Mouse (Mus musculus) hindbrain, embryonic 16.5 days (tissue): Measurements from ENCODE around the gene Ghrl. TPM values are rescaled to one million over a fixed set of nuclear protein-coding genes. Genes with fewer than 3 reads are reported as not detected.

ENCODE experiments used
- ATAC-seq: fragments of 200-750 bp; cut with Nextera tagmentation; 2 replicates; pipeline ENCODE4 v1.8.0; 2017; ENCODE audit warnings: moderate TSS enrichment, moderate library complexity
- H3K27ac ChIP-seq: fragments of 300-500 bp; sonication (generic); 2 replicates; pipeline ENCODE4 v1.5.1; 2014; ENCODE audit warnings: low read depth, mild to moderate bottlenecking, control low read depth, low read length, moderate library complexity
- H3K27me3 ChIP-seq: fragments of 300-500 bp; sonication (generic); replicated peaks from 2 replicates; pipeline ENCODE4 v1.6.1; 2014; ENCODE audit warnings: low read length; ENCODE audit not compliant: control insufficient read depth, insufficient read depth
- H3K36me3 ChIP-seq: fragments of 300-500 bp; sonication (generic); 2 replicates; pipeline ENCODE4 v1.6.1; 2014; ENCODE audit warnings: mild to moderate bottlenecking, low read length, moderate library complexity, mixed read lengths; ENCODE audit not compliant: control insufficient read depth, insufficient read depth
- H3K4me1 ChIP-seq: fragments of 300-500 bp; sonication (generic); 2 replicates; pipeline ENCODE4 v1.6.1; 2014; ENCODE audit warnings: low read depth, low read length; ENCODE audit not compliant: control insufficient read depth, insufficient read depth
- H3K4me2 ChIP-seq: fragments of 300-500 bp; sonication (generic); 2 replicates; pipeline ENCODE4 v1.6.1; 2014; ENCODE audit warnings: mild to moderate bottlenecking, low read length, control low read depth, moderate library complexity
- H3K4me3 ChIP-seq: fragments of 300-500 bp; sonication (generic); 2 replicates; pipeline ENCODE4 v1.5.1; 2014; ENCODE audit warnings: mild to moderate bottlenecking, low read length, control low read depth, moderate library complexity
- H3K9ac ChIP-seq: fragments of 300-500 bp; sonication (generic); 2 replicates; pipeline ENCODE4 v1.6.1; 2014; ENCODE audit warnings: low read depth, mild to moderate bottlenecking, control low read depth, low read length, moderate library complexity
- H3K9me3 ChIP-seq: fragments of 300-500 bp; sonication (generic); 2 replicates; pipeline ENCODE4 v1.6.1; 2014; ENCODE audit warnings: mild to moderate bottlenecking, low read length, moderate library complexity; ENCODE audit not compliant: control insufficient read depth
- WGBS: fragments of 180-500 bp; shearing (Covaris S2); extraction: QIAGEN DNeasy Blood & Tissue Kit; methylation state at CpG from one replicate; pipeline ENCODE4 v1.1.7; 2014; 5-methylcytosine and 5-hydroxymethylcytosine counted together
- polyA plus RNA-seq: library from polyadenylated mRNA; unstranded; fragments of >200 nt; fragmentation: Nextera tagmentation; extraction: Ambion mirVana; gene quantifications from 2 replicates; pipeline ENCODE4 v1.2.1, GENCODE M21; 2015

Gene Ghrl
- polyA plus RNA-seq: 0.93 and 1.2 TPM in 2 replicates

GRCm38 (mm10) chr6:113719878-113720277 is at the start of gene Ghrl:
TSS of gene Ghrl (minus strand) at chr6:113719880.
- no peak for ATAC-seq
- Histone ChIP-seq H3K27me3 (no peaks in the 10 kb centered on the region), H3K9me3 (no peaks in the 10 kb centered on the region), H3K27ac (no peak within 1 kb of the TSS), H3K9ac (no peak within 1 kb of the TSS), H3K4me3 (no peak within 1 kb of the TSS), H3K4me1 (no peaks in the 10 kb centered on the region), H3K4me2 (no peak within 1 kb of the TSS), H3K36me3 (peaks cover 14% of the 10 kb centered on the region)
- 95% methylated on average over 3 of the region's 3 CpGs for WGBS

- Histone ChIP-seq H3K27me3 (no peaks in the 10 kb centered on the region), H3K4me2 (no peak overlapping the region), H3K4me1 (no peaks in the 10 kb centered on the region), H3K36me3 (peaks cover 17% of the 10 kb centered on the region; the same call in 1 of the 2 replicates), H3K9me3 (no peaks in the 10 kb centered on the region), H3K4me3 (no peak overlapping the region), H3K27ac (no peak overlapping the region), H3K9ac (no peak overlapping the region)
- WGBS: 60% methylated on average over 11 of the region's 11 CpGs
- no peak for ATAC-seq
Measured at GRCm38 (mm10) chr6:113768804-113769203, 49.1 kb upstream of the Ghrl start.

GRCm38 (mm10) chr6:113761644-113762043 is 42.0 kb upstream of the Ghrl start:
- 28% methylated on average over 7 of the region's 7 CpGs for WGBS
- Histone ChIP-seq H3K36me3 (peaks cover 21% of the 10 kb centered on the region), H3K9me3 (no peaks in the 10 kb centered on the region), H3K27ac (no peak overlapping the region), H3K4me1 (no peaks in the 10 kb centered on the region), H3K4me2 (no peak overlapping the region), H3K27me3 (no peaks in the 10 kb centered on the region), H3K4me3 (no peak overlapping the region), H3K9ac (no peak overlapping the region)
- 0 out of 2 replicates have a peak, but pooled peaks have one; percentile 12 for ATAC-seq

GRCm38 (mm10) chr6:113749119-113749685 is 29.5 kb upstream of the Ghrl start:
- Histone ChIP-seq H3K27me3 (peaks cover 2% of the 10 kb centered on the region), H3K9ac (no peak overlapping the region), H3K36me3 (peaks cover 30% of the 10 kb centered on the region), H3K27ac (no peak overlapping the region), H3K4me1 (no peaks in the 10 kb centered on the region), H3K9me3 (no peaks in the 10 kb centered on the region), H3K4me2 (no peak overlapping the region), H3K4me3 (no peak overlapping the region)
- 71% methylated on average over 17 of the region's 17 CpGs for WGBS
- no peak for ATAC-seq

- WGBS: 34% methylated on average over 26 of the region's 26 CpGs
- Histone ChIP-seq H3K9me3 (no peaks in the 10 kb centered on the region), H3K9ac (no peak overlapping the region), H3K27me3 (peaks cover 2% of the 10 kb centered on the region), H3K4me1 (no peaks in the 10 kb centered on the region), H3K4me2 (no peak overlapping the region), H3K27ac (no peak overlapping the region), H3K4me3 (no peak overlapping the region), H3K36me3 (peaks cover 26% of the 10 kb centered on the region)
- ATAC-seq: no peak
Measured at GRCm38 (mm10) chr6:113748351-113748750, 28.7 kb upstream of the Ghrl start.

- WGBS: 88% methylated on average over 14 of the region's 14 CpGs
- no peak for ATAC-seq
- no peak overlapping the region for H3K27ac ChIP-seq
Measured at GRCm38 (mm10) chr6:113747284-113747683, 27.6 kb upstream of the Ghrl start.

GRCm38 (mm10) chr6:113745117-113745516 is 25.4 kb upstream of the Ghrl start:
- Histone ChIP-seq H3K4me1 (no peaks in the 10 kb centered on the region), H3K4me2 (no peak overlapping the region), H3K27ac (no peak overlapping the region), H3K27me3 (peaks cover 2% of the 10 kb centered on the region), H3K9ac (no peak overlapping the region), H3K4me3 (no peak overlapping the region), H3K36me3 (peaks cover 11% of the 10 kb centered on the region), H3K9me3 (no peaks in the 10 kb centered on the region)
- ATAC-seq: no peak

More at GRCm38 (mm10) chr6:113747284-113747683, 27.6 kb upstream of the Ghrl start:
- no peak overlapping the region for H3K4me2 ChIP-seq
- H3K4me3 ChIP-seq: no peak overlapping the region
- H3K36me3 ChIP-seq: peaks cover 20% of the 10 kb centered on the region
- no peak overlapping the region for H3K9ac ChIP-seq
- H3K4me1 ChIP-seq: no peaks in the 10 kb centered on the region
- peaks cover 2% of the 10 kb centered on the region for H3K27me3 ChIP-seq
- H3K9me3 ChIP-seq: no peaks in the 10 kb centered on the region

GRCm38 (mm10) chr6:113743111-113743510 is 23.4 kb upstream of the Ghrl start:
- no peak for ATAC-seq
- Histone ChIP-seq H3K4me3 (no peak overlapping the region), H3K27me3 (no peaks in the 10 kb centered on the region), H3K27ac (no peak overlapping the region), H3K4me2 (no peak overlapping the region), H3K9ac (no peak overlapping the region), H3K9me3 (no peaks in the 10 kb centered on the region), H3K36me3 (peaks cover 7% of the 10 kb centered on the region), H3K4me1 (peaks cover 9% of the 10 kb centered on the region)
- WGBS: 54% methylated on average over 1 of the region's 1 CpGs

GRCm38 (mm10) chr6:113742321-113742720 is 22.6 kb upstream of the Ghrl start:
- H3K36me3 ChIP-seq: peaks cover 8% of the 10 kb centered on the region
- H3K27ac ChIP-seq: no peak overlapping the region
- no peak for ATAC-seq
- no peak overlapping the region for H3K9ac ChIP-seq
- H3K4me1 ChIP-seq: peaks cover 9% of the 10 kb centered on the region
- no peaks in the 10 kb centered on the region for H3K27me3 ChIP-seq
- H3K4me3 ChIP-seq: no peak overlapping the region
- 95% methylated on average over 1 of the region's 1 CpGs for WGBS
- no peak overlapping the region for H3K4me2 ChIP-seq
- H3K9me3 ChIP-seq: no peaks in the 10 kb centered on the region
